Mouse (Mus musculus) CH12.LX (cell line): ENCODE results near the gene Klhl11.

Experiments
- CHD2 ChIP-seq: IDR thresholded peaks from 2 replicates; pipeline ENCODE4 v1.6.1; 2011; ENCODE audit warnings: low read length, improper control_type of control experiment
- CTCF ChIP-seq, 2 experiments: IDR thresholded peaks in 1 of 2; conservative IDR thresholded peaks in 1 of 2; 2 replicates each; pipeline ENCODE4 v1.5.1; 2011 to 2012; ENCODE audit warnings: low read depth in 2 of 2, low read length in 2 of 2, improper control_type of control experiment in 1 of 2, inconsistent platforms in 1 of 2, mild to moderate bottlenecking in 1 of 2, moderate library complexity in 1 of 2
- E2F4 ChIP-seq: IDR thresholded peaks from 2 replicates; pipeline ENCODE4 v1.6.1; 2011; ENCODE audit warnings: low read depth, low read length, improper control_type of control experiment; ENCODE audit not compliant: insufficient replicate concordance
- EP300 ChIP-seq: IDR thresholded peaks from 2 replicates; pipeline ENCODE4 v1.6.1; 2011; ENCODE audit warnings: low read length, improper control_type of control experiment
- GABPA ChIP-seq: IDR thresholded peaks from 2 replicates; pipeline ENCODE4 v1.6.1; 2012; ENCODE audit warnings: low read depth, low read length, improper control_type of control experiment, inconsistent platforms; ENCODE audit not compliant: insufficient replicate concordance
- MAX ChIP-seq: IDR thresholded peaks from 2 replicates; pipeline ENCODE4 v1.6.1; 2011; ENCODE audit warnings: low read length, improper control_type of control experiment
- MEF2A ChIP-seq: IDR thresholded peaks from 2 replicates; pipeline ENCODE4 v1.6.1; 2014; ENCODE audit warnings: low read depth, mild to moderate bottlenecking, inconsistent platforms, low read length, improper control_type of control experiment, borderline replicate concordance
- MXI1 ChIP-seq: IDR thresholded peaks from 2 replicates; pipeline ENCODE4 v1.6.1; 2011; ENCODE audit warnings: mild to moderate bottlenecking, low read depth, low read length, improper control_type of control experiment
- MYC ChIP-seq: IDR thresholded peaks from 2 replicates; pipeline ENCODE4 v1.6.1; 2011; ENCODE audit warnings: low read depth, mild to moderate bottlenecking, improper control_type of control experiment, low read length
- NRF1 ChIP-seq: IDR thresholded peaks from 2 replicates; pipeline ENCODE4 v1.6.1; 2014; ENCODE audit warnings: low read depth, mild to moderate bottlenecking, inconsistent platforms, low read length, improper control_type of control experiment, moderate library complexity
- POLR2A ChIP-seq: IDR thresholded peaks from 2 replicates; pipeline ENCODE4 v1.6.1; 2011; ENCODE audit warnings: low read depth, mild to moderate bottlenecking, improper control_type of control experiment, low read length

DNA sequence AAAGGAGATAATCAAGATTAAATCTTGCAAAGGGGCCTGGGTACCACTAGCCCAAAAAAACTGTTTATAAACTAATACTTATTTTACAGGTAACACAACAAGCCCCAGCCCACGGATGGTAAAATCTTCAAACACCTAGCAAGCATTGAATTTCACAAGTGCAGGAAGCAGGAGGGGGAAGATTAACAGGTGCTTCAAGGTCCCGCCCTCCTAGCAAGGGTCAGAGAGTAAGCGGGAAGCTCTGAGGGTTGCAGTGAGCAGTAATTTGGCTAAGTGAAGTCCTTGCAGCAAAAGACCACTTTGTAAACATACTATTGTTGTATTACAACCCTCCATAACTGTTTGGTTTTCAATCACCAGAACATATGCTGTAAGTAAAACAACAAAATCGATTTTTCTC is 15.3 kb downstream of the Klhl11 start:
- TF ChIP-seq E2F4 (no peak), GABPA (no peak), MXI1 (no peak), POLR2A (no peak), CTCF (conservative IDR thresholded peaks at IDR 0.05 in 1 of 2, IDR thresholded peaks at IDR 0.05 in 1 of 2; ENCODE audit: low read depth in 2 of 2, low read length in 2 of 2) (no peak), MEF2A (no peak), MAX (no peak), EP300 (no peak), CHD2 (no peak), MYC (no peak), NRF1 (no peak)
